Mouse (Mus musculus): Measurements from ENCODE around the gene Lrrc37a. TPM values are rescaled to one million over a fixed set of nuclear protein-coding genes. Genes with fewer than 3 reads are reported as not detected.

The Lrrc37a gene
- total RNA-seq, 1 experiment from 2014 or later = under 0.01 TPM

DNA sequence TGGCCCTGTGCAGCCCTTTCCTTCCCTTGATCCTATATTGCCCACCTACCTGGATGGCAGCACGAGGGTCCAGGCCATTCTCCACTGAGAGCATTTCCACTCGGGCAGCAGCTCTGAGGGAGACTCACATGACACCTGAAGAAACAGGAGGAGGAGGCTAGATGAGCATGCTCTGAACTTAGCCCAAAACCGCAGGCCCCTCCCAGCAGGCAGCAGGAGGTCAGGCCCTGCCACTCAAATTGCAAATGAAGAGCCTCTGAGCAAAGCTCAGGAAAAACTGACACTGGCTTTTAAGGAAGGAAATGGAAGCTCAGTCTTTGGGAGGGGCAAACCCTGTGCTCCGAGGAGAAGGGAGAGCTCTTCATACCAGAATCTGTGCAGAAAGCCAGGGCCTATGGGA is 100.6 kb downstream of the Lrrc37a start:
- ATAC-seq (ENCODE audit: extremely low read depth, insufficient number of reproducible peaks, low FRiP score, poor library complexity, severe bottlenecking) = no peak

DNA sequence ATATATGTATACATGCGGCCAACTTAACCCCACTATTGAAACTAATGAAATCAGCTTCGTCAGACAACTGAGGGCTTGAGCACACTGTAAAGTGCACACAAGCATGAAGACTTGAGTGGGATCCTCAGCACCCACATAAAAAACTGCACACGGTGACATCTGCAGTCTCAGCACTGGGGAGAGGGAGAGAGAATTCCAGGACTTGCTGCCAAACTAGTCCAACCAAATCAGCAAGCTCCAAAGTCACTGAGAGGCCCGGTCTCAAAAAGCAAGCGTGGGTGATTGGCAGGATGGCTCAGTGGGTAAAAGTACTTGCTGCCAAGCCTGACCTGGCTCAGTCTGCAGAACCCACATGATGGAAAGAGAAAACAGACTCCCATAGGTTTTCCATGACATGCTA is 101.7 kb downstream of the Lrrc37a start:
- ATAC-seq (ENCODE audit: extremely low read depth, insufficient number of reproducible peaks, low FRiP score, poor library complexity, severe bottlenecking) = no peak

DNA sequence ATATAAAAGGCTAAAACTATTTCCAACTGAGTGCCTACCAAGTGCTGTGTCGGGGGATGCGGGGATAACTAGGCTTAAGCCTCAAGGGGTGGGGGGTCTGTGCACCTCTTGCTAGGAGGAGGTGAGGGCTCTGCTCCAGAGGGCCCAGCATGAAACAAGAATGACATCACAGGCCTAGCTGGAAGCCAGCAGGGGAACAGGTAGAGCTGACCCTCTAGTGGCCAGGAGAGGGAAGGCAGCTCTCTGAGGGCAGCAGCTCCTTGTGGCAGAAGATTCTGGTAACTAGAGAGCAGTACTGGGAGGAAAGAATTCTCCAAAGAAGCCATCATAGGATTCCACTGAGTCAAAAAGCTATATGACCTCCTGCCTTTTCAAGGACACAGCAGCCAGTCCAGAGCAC is 102.2 kb downstream of the Lrrc37a start:
- ATAC-seq (ENCODE audit: extremely low read depth, insufficient number of reproducible peaks, low FRiP score, poor library complexity, severe bottlenecking) = peak; percentile 82

Other genes starting within 250 kb of the Lrrc37a start
- 43.5 and 50.7 TPM in 2 replicates for gene Map3k14, start 237.1 kb downstream of the Lrrc37a start, total RNA-seq (2017)
- 59.8 and 81.4 TPM in 2 replicates for gene Arhgap27, start 140.9 kb downstream of the Lrrc37a start, total RNA-seq (2017)
- gene Plekhm1, start 91.9 kb downstream of the Lrrc37a start, total RNA-seq (2017) = 28.5 and 29.7 TPM in 2 replicates
- gene Gm884, start 116.5 kb upstream of the Lrrc37a start, total RNA-seq (2017) = not detected in 2 replicates
- gene Lyzl6, start 134.3 kb upstream of the Lrrc37a start, total RNA-seq (2017) = not detected in 2 replicates
- not detected in 2 replicates for gene Rprml, start 145.0 kb upstream of the Lrrc37a start, total RNA-seq (2017)
- 43.5 and 51.4 TPM in 2 replicates for gene Gosr2, start 193.3 kb upstream of the Lrrc37a start, total RNA-seq (2017)
- gene Wnt9b, start 245.2 kb upstream of the Lrrc37a start, total RNA-seq (2017) = not detected in 2 replicates